Mouse (Mus musculus): ENCODE data around the gene Hivep3.

Gene Hivep3

DNA sequence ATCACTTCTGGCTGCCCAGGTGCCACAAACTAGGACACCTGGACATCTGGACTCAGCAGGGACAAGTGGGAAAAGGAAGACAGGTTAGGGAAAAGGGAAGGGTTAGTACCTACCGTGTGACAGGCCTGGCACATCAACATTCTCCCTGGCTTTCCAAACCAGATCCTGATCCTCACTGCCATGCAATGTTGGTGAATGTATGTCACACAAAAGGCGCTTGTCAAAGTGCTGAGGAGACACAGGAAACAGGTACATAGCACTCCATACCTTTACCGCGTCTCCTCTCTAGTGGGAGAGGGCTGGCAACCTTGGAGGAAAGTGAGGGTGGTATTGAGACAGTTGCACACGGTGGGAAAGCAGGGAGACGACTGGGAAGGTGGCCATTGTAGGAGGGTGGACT, 214.8 kb downstream of the Hivep3 start:
- no peak for DNase-seq (ENCODE audit: low read depth, low spot score)

DNA sequence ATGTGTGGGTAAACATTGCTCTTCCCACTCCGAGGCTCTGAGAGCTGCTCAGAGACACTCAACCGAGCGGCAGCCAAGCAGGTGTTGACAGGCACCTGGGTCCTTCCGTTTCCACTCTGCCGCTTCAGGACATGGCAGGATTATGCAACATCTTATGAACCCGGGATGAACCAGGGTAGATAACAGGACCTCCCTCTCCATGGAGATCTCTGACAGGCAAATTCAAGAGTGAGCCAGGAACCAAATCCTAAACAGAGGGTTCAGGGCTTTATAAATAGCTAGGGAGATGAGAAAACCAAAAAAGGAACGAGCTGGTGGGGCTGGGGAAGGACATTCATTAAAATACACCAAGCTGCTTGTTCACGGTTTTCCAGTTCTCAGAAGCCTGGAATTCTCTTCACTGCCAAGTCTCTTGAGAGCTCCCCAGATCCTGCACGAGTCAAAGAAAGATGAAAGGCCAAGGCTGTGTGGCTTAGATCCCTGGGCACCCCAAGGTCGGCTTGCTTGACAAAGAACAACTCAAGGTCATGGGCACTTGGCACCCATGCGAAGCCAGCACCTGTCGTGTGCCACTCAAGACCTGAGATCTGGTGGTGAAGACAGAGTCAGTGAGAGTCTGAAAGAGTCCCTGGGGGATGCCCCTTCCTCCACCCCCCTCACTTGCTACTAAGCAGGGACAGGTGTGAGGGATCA, 215.5 kb downstream of the Hivep3 start:
- no peak for DNase-seq (ENCODE audit: low read depth, low spot score)

GRCm38 (mm10) chr4:119950181-119950580, 216.6 kb downstream of the Hivep3 start:
- DNase-seq (ENCODE audit: low read depth, low spot score): no peak

DNA sequence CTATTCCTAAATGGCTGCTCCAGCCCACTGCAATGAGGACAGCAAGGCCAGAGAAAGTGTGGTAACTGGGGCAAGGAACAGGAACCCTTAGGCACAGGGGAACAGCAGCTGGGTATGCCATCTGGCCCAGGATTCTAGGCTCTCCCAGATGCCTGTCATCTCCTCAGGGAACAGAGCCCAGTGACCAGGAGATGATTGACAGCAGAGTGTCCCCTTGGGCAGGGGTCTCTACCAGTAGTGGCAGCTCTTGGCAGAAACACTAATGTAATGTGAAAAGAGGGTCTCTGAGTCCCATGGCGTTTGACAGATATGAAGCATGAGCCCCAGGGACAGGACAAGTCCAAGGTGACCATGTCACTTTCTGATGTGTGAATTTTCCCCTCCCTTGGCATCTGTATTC, 217.5 kb downstream of the Hivep3 start:
- DNase-seq (ENCODE audit: low read depth, low spot score): no peak

DNA sequence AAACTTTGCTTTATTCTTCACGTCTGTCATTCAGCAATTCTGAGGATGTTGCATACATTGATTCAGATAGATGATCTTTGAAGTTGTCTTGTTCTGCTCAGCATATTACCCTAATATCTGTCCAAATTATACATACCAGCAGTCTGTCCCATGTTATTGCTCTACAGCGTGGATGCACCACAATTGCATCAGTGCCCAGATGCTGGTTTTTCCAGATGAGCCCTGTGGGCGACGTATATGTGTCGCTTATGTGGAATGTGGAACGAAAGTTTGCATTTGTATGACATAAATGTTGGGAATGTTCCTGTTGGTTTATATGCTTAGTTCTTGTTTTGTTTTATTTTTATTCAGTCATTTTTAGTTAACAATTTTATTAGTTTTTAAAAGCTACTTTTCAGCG, 221.4 kb downstream of the Hivep3 start:
- no peak for DNase-seq (ENCODE audit: low read depth, low spot score)

- no peak for DNase-seq (ENCODE audit: low read depth, low spot score)
Measured at GRCm38 (mm10) chr4:119957970-119958369, 224.4 kb downstream of the Hivep3 start.

GRCm38 (mm10) chr4:119959293-119959692, 225.7 kb downstream of the Hivep3 start:
- DNase-seq (ENCODE audit: low read depth, low spot score): no peak

DNA sequence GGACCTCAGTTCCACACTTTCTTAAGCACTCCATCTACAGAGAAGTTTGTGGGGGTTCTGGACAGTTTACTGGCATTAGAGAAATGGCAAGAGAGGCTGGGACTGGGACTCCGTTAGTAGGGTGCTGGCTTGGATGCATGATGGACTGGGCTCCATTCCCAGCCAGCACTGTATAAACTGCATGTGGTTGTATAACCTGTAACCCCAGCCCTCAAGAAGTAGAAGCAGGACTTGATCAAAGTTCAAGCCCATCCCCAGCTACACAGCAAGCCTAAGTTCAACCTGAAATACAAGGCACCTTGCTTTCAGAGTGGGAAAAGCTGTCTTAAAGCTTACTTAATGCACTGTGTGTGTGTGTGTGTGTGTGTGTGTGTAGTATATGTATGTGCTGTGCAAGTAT, 226.3 kb downstream of the Hivep3 start:
- DNase-seq (ENCODE audit: low read depth, low spot score): no peak

GRCm38 (mm10) chr4:119960523-119960922, 226.9 kb downstream of the Hivep3 start:
- DNase-seq (ENCODE audit: low read depth, low spot score): no peak

DNA sequence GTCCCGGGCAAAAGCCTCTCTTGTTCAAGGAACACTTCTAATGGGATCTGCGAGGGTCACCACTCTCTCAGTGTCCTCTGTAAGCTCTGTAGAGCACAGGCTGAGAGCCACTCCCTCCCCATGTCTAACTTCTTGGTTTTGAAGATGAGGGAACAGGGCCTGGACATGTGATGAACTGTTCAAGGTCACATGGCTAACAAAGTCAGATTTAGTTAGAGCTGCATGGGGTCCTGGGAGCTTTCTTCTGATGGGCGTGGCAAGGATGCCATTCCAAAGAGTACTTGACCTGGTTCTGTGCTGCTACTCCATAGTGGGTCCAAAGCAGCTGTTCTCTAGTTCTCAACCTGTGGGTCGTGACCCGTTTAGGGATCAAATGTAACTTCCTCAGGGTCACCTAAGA, 227.6 kb downstream of the Hivep3 start:
- DNase-seq (ENCODE audit: low read depth, low spot score): no peak

GRCm38 (mm10) chr4:119962066-119962465, 228.5 kb downstream of the Hivep3 start:
- no peak for DNase-seq (ENCODE audit: low read depth, low spot score)

DNA sequence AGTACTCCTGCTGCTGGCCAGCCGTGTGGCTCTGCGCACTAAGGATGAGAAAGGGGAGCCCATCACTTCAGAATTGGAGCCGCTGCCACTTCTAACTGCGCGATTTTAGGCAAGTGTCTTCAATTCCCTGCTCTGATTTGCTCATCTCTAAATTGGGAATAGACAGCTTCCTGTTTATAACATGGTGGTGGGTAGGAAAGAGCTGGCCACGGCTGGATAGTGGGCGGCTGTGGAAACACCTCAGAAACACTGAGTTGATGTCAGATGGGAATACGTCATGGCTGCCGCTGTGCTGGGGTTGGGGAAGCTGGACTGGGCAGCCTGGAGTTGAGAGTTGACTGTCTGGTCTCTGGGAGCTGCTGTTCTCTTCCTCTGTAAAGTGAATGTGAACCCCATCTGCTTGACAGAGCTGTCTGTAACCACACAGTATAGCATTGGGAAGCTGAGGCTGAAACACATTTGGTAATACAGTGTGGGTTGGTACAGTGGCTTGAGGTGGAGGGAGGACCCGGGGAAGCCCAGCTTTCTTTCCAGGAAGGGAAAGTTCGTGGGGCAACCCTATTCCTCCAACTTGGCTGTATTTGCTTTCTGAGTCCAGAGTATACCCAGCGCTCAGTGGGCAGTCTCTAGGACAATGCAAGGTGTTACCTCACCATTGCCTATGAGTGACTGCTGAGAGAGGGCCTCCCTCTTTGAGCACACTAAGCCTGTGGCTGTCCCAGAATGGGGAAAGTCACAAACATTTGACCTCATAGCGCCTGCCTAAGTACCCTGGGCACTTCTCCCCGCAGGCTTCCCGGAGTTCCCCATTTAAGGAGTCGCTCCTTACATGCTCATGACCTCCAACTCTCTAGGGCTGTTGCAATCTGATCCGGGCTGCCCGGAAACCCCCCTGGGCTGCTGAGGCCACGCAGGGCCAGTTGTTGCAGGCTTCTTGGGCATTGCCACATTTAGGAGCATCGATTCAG, 232.8 kb downstream of the Hivep3 start:
- DNase-seq (ENCODE audit: low read depth, low spot score): no peak

GRCm38 (mm10) chr4:119967073-119967608, 233.6 kb downstream of the Hivep3 start:
- DNase-seq (ENCODE audit: low read depth, low spot score): no peak

- no peak for DNase-seq (ENCODE audit: low read depth, low spot score)
Measured at GRCm38 (mm10) chr4:119967636-119968035, 234.1 kb downstream of the Hivep3 start.

- DNase-seq (ENCODE audit: low read depth, low spot score): no peak
Measured at GRCm38 (mm10) chr4:119968071-119968470, 234.5 kb downstream of the Hivep3 start.

DNA sequence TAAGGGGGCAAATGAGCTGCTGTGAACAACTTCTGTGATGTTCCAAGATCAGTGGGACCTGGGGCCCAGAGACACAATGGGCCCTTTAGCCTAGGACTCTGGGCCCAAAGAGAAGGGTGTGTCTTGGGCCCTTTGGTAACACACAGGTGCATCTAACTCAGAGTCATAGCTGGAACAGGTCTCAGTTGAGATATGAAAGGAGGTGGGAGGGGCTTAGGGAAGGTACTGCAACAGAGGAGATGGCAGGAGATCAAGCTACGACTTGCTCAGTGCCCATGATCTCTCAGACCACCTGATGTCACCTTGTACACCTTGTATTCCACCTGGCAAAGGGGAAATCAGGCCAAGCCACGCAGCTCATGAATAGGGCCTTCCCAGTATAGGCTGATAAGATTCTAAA, 235.3 kb downstream of the Hivep3 start:
- no peak for DNase-seq (ENCODE audit: low read depth, low spot score)

DNA sequence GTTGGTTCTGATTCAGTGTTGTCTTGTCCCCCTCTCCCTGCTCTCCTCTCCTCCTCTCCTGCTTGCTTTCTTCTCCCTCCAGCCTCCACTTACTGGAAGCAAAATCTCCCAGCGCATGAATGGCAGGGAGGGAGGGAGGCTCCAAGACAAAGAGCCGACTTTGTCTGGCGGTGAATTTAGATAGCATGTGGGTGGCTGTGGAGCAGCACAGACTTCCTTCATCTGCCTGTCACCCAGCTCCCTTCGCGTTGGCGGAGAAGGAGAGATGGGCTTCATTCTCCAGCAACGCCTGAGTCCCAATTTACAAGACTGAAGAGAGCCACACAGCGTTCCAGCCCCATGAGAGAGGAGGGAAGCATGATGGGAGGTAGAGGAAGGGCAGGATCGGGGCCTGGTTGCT, 236.6 kb downstream of the Hivep3 start:
- DNase-seq (ENCODE audit: low read depth, low spot score): no peak

- DNase-seq (ENCODE audit: low read depth, low spot score): no peak
Measured at GRCm38 (mm10) chr4:119972375-119972774, 238.8 kb downstream of the Hivep3 start.

DNA sequence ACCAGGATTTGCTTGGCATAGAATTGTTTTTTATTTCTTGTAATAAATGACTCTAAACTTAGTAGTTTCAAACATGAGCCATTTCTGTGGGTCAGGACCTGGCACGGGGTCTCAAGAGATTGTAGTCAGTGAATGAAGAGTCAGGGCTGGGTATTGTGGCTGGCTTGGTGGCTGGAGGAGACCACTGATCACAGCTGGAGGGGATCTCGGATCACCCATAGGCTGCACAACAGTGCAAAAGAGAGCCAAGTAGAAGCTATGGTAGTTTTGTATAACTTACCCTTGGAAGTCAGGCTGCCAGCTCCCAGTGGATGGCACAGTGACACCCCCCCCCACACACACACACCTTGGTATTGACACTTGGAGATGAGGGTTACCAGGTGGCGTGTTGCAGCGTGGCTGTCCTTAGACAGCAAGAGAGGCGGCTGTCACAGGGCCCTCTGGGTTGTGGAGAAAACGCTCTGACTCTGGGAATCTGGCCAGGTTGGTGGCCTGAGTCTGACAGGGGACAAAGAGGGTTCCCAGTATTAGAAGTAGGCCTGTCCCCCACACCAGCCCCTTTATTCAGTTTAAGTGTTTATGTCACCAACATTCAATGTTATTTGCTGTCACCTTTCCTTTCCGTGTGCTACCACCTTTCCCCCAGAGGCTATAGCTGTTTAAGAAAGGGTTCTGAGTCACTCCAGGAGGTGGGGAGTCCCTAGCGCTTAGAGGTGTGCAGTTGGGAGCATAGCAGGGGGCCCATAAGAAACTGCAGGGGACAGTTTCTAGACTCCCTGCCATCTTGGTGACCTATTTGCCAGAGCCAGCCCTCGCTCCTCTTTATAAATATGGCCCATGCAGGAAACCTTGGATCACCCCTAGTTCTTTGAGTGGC, 240.4 kb downstream of the Hivep3 start:
- no peak for DNase-seq (ENCODE audit: low read depth, low spot score)

GRCm38 (mm10) chr4:119975242-119975641, 241.7 kb downstream of the Hivep3 start:
- no peak for DNase-seq (ENCODE audit: low read depth, low spot score)

GRCm38 (mm10) chr4:119975822-119976221, 242.2 kb downstream of the Hivep3 start:
- DNase-seq (ENCODE audit: low read depth, low spot score): no peak

All from retina, postnatal 7 days (tissue).